Mouse (Mus musculus) heart, postnatal 0 days (tissue): ENCODE measurements at regions not wholly inside any gene's neighbourhood (a gene's known extent, or its start where the extent isn't known, plus 50 kb on each side); places are given as distances from the start of the nearest gene placed in this dataset.

ENCODE experiments used
- ATAC-seq: fragments of 200-750 bp; cut with Nextera tagmentation; 2 replicates; pipeline ENCODE4 v1.8.0; 2017; ENCODE audit warnings: low read depth, moderate number of reproducible peaks, moderate library complexity; ENCODE audit not compliant: insufficient read depth
- DNase-seq: peaks from one replicate; pipeline ENCODE4 v3.0.0-alpha.2; 2016; ENCODE audit warnings: low spot score
- H3K27ac ChIP-seq: fragments of 300-500 bp; sonication (generic); 2 replicates; pipeline ENCODE4 v1.5.1; 2014; ENCODE audit warnings: low read depth, mild to moderate bottlenecking
- H3K27me3 ChIP-seq: fragments of 300-500 bp; sonication (generic); 2 replicates; pipeline ENCODE4 v1.6.1; 2014; ENCODE audit warnings: low read length, mixed read lengths; ENCODE audit not compliant: control insufficient read depth, insufficient read depth
- H3K36me3 ChIP-seq: fragments of 300-500 bp; sonication (generic); replicated peaks from 2 replicates; pipeline ENCODE4 v1.6.1; 2014; ENCODE audit warnings: low read length, mixed read lengths; ENCODE audit not compliant: control insufficient read depth, insufficient read depth
- H3K4me1 ChIP-seq: fragments of 300-500 bp; sonication (generic); 2 replicates; pipeline ENCODE4 v1.6.1; 2014; ENCODE audit warnings: antibody characterized with exemption; ENCODE audit not compliant: control insufficient read depth, insufficient read depth
- H3K4me2 ChIP-seq: fragments of 300-500 bp; sonication (generic); 2 replicates; pipeline ENCODE4 v1.6.1; 2014; ENCODE audit warnings: low read depth, mild to moderate bottlenecking, low read length, moderate library complexity
- H3K4me3 ChIP-seq: fragments of 300-500 bp; sonication (generic); 2 replicates; pipeline ENCODE4 v1.5.1; 2014; ENCODE audit warnings: low read depth, low read length
- H3K9ac ChIP-seq: fragments of 300-500 bp; sonication (generic); replicated peaks from 2 replicates; pipeline ENCODE4 v1.6.1; 2014; ENCODE audit warnings: low read depth, low read length, mixed read lengths
- H3K9me3 ChIP-seq: fragments of 300-500 bp; sonication (generic); replicated peaks from 2 replicates; pipeline ENCODE4 v1.6.1; 2016; ENCODE audit warnings: low read length; ENCODE audit not compliant: control insufficient read depth
- CTCF ChIP-seq: IDR thresholded peaks from 2 replicates; pipeline ENCODE4 v1.5.1; 2016; ENCODE audit warnings: antibody characterized with exemption, control low read depth, low read depth
- EP300 ChIP-seq: IDR thresholded peaks from 2 replicates; pipeline ENCODE4 v1.6.1; 2016; ENCODE audit warnings: antibody characterized with exemption, low read depth
- WGBS: fragments of 180-500 bp; shearing (Covaris S2); extraction: QIAGEN DNeasy Blood & Tissue Kit; methylation state at CpG from one replicate; pipeline ENCODE4 v1.1.7; 2014; 5-methylcytosine and 5-hydroxymethylcytosine counted together

DNA sequence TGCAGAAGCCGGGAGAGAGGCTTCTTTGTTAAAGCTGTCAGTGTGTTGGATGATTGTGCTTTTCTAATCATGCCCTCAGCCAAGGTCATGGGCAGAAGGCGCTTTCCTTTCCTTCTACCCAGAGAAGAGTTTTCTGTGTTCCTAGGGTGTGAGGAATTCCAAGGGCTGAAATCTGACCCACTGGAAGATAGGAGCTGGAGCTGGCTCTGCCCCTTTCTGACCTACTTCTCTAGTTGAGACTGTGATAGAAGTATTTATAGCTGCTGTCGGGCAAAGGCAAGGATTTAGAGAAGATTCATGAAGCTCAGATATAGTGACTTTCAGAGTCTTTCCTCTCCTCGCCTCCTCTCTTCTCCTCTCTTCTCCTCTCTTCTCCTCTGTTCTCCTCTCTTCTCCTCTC is 238.2 kb downstream of the Nup35 start:
- DNase-seq = peak; percentile 25

DNA sequence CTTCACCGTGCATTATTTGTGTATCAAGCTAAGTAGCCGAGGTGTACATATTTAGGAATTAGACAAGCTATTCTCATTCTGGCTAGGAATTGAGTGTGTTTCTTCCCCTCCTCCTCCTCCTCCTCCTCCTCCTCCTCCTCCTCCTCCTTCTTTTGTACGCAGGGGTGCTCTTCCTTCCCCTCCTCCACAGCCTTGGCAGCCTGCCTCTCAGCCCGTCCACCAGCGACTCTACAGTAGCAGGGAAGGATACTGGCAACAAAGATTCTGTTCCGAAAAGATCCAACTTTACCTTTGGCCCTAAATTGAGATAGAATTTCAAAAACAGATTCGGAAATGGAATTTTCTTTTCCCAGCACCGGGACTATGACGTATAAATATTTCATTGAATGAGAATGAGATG is 253.0 kb downstream of the Nup35 start:
- no peaks in the 10 kb centered on the region for H3K27me3 ChIP-seq
- H3K4me1 ChIP-seq = no peaks in the 10 kb centered on the region
- no peak overlapping the region for H3K27ac ChIP-seq
- WGBS = 62% methylated on average over 7 of the region's 9 CpGs
- TF ChIP-seq CTCF (no peak), EP300 (no peak)
- no peak overlapping the region for H3K9ac ChIP-seq
- H3K36me3 ChIP-seq = no peaks in the 10 kb centered on the region
- H3K4me3 ChIP-seq = no peak overlapping the region
- no peak overlapping the region for H3K4me2 ChIP-seq
- DNase-seq = no peak
- ATAC-seq = no peak
- no peaks in the 10 kb centered on the region for H3K9me3 ChIP-seq

More for the DNA sequence above, 238.2 kb downstream of the Nup35 start:
- Histone ChIP-seq H3K4me3 (no peak overlapping the region), H3K9ac (no peak overlapping the region), H3K27me3 (no peaks in the 10 kb centered on the region), H3K9me3 (no peaks in the 10 kb centered on the region), H3K27ac (peak overlapping the region; percentile 38; the same call in 1 of the 2 replicates), H3K36me3 (no peaks in the 10 kb centered on the region), H3K4me1 (no peaks in the 10 kb centered on the region), H3K4me2 (no peak overlapping the region)
- 28% methylated on average over 4 of the region's 4 CpGs for WGBS
- ATAC-seq = no peak
- TF ChIP-seq CTCF = no peak
- TF ChIP-seq EP300 = no peak

DNA sequence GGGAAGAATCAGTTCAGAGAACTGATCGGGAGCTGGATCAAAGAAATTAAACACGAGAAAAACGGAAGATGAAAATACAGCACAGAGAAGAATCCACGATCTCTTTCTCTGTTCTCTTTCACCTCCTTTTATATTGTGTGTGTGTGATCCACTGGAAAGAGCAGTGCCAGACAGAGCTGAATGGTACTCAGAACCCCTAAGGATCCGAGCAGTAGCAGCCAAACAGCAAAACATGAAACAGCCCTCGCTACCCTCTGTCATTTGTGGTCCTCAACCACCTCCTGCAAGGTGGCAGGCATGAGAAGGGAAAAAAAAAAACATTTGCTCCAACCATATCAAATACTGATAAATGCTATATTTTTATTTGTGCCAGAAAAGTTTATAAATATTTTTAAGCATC is 253.4 kb downstream of the Nup35 start:
- Histone ChIP-seq H3K4me1 (no peaks in the 10 kb centered on the region), H3K27me3 (no peaks in the 10 kb centered on the region), H3K9ac (no peak overlapping the region), H3K9me3 (no peaks in the 10 kb centered on the region), H3K4me3 (no peak overlapping the region), H3K27ac (no peak overlapping the region), H3K36me3 (no peaks in the 10 kb centered on the region), H3K4me2 (no peak overlapping the region)
- no peak for ATAC-seq
- 76% methylated on average over 6 of the region's 6 CpGs for WGBS
- DNase-seq = no peak
- TF ChIP-seq CTCF (no peak), EP300 (no peak)

DNA sequence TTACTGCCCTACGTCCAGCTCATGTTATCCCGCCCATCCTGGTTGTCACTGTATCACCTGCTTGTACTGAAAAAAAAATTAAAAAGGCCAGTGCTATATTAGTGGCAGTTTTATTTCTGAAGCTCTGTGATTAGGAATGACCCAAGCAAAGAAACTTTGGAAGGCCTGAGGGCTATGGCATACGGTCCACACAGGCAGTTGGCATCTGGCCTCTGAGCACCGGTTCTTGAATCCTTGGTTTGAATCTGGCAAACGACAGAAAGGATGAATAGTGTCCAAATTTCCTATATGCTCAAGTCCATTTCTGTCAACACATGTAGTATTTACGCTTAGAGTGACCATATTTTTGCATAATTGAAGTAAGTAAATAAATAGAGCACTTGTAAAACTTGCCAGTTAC is 254.3 kb downstream of the Nup35 start:
- Histone ChIP-seq H3K4me2 (no peak overlapping the region), H3K27ac (no peak overlapping the region), H3K4me1 (no peaks in the 10 kb centered on the region), H3K9ac (no peak overlapping the region), H3K36me3 (no peaks in the 10 kb centered on the region), H3K27me3 (no peaks in the 10 kb centered on the region), H3K9me3 (no peaks in the 10 kb centered on the region), H3K4me3 (no peak overlapping the region)
- WGBS = 83% methylated on average over 6 of the region's 6 CpGs
- DNase-seq = no peak
- no peak for TF ChIP-seq CTCF
- no peak for TF ChIP-seq EP300
- no peak for ATAC-seq

DNA sequence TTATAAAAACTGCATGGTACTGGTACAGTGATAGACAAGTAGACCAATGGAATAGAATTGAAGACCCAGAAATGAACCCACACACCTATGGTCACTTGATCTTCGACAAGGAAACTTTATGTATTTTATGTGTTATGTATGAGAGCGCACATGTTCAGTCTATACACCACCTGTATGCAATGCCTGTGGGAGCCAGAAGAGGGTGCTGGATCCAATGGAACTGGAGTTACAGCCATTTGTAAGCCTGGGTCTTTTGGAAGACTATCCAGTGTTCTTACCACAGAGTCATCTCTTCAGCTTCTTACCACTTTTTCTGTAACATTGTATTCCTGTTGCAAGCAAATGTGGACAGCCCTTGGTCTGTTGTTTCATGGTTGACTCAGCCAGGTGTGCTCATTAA is 261.4 kb downstream of the Nup35 start:
- DNase-seq (no peak), ATAC-seq (no peak)
- Histone ChIP-seq H3K4me3 (no peak overlapping the region), H3K4me2 (no peak overlapping the region), H3K36me3 (no peaks in the 10 kb centered on the region), H3K4me1 (no peaks in the 10 kb centered on the region), H3K27ac (no peak overlapping the region), H3K27me3 (no peaks in the 10 kb centered on the region), H3K9me3 (no peaks in the 10 kb centered on the region), H3K9ac (no peak overlapping the region)
- 84% methylated on average over 2 of the region's 2 CpGs for WGBS
- no peak for TF ChIP-seq CTCF
- TF ChIP-seq EP300 = no peak

DNA sequence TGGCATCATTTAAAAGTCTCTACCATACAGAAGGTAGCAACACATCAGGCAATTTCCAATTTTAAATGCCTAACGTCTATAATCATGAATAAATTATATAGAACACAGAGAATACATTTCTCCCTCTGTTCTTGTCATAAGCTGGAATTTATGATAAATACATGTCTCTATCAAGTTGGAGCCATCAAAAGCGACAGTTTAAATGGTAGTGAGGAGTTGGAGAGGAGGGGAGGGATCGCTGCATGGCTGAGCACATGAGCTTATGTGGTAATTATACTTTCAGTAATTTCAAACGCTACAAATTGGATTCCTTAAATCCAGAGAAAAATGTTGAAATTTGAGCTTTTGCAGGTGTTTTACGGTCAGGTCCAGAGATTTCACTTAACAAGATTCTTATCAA is 267.2 kb downstream of the Nup35 start:
- Histone ChIP-seq H3K4me2 (no peak overlapping the region), H3K36me3 (no peaks in the 10 kb centered on the region), H3K9me3 (no peaks in the 10 kb centered on the region; the same call in 1 of the 2 replicates), H3K4me1 (no peaks in the 10 kb centered on the region), H3K4me3 (no peak overlapping the region), H3K27ac (no peak overlapping the region), H3K9ac (no peak overlapping the region), H3K27me3 (no peaks in the 10 kb centered on the region)
- TF ChIP-seq EP300 (no peak), CTCF (no peak)
- no peak for ATAC-seq
- WGBS = 78% methylated on average over 5 of the region's 5 CpGs
- no peak for DNase-seq
